Mouse (Mus musculus): ENCODE measurements around the gene Cd4. TPM values are rescaled to one million over a fixed set of nuclear protein-coding genes. Genes with fewer than 3 reads are reported as not detected.

The Cd4 gene
- polyA plus RNA-seq (2012; ENCODE audit: low replicate concordance): 63.7 and 67.0 TPM in 2 replicates

DNA sequence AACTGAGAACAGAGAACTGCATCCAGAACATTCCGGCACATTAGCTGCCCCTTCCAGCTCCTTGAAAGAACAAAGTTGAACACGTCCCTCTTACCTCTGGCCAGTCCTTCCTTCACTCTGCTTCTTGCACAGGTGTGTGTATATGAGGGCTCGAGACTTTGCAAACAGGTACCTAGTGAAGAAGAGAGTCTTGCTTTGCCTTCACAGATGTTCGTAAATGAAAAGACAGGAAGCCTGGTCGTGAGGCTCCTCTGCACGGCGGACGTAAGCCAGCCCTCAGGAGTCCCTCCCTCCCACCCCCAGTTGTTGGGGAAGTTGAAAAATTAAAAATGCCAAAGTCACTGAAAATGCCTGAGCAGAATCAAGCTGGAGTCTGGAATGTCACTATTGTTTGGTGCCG, at the start of gene Cd4:
Gene Cd4, minus strand, starts transcription at position 236 of the 400 bp plus-strand sequence.

DNA sequence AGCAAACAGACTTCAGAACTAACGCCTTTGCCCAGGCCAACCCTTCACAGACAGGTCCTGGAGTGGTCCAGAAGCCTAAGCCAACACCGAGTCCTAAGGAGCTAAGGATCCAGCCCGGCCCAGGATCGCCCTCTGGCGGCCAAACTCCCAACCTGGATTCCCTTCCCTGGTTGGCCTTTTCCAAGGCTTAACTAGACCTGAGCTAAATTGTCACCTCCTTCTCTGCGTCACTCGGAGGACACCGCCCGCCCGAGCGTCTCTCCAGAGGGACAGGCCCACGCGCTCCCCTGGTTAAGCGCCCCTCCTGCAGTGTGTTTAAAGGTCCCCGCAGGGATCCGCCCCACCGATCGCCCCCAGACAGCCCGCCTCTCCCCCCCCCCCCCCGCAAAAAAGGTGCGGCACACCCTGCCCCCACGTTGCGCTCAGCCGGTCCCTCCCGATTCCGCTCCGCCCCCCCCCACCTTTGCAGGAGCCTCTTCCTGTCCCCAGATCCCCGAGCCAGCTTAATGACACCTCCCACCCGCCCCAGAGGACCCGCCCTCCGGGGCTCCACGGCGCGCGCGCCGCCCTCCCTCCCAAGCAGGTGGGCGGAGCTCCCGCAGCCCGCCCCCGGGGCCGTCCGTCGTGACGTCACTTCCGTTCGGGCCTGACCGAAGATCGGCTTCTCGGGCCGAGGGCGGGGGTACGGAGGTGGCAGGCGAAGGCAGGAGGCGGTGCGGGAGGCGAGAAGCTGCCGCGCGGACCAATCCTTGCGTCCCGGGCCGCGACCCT, 42.9 kb upstream of the Cd4 start, which contains the start of gene Mlf2:
Gene Mlf2, plus strand, starts transcription at position 633 of the 771 bp plus-strand sequence.

DNA sequence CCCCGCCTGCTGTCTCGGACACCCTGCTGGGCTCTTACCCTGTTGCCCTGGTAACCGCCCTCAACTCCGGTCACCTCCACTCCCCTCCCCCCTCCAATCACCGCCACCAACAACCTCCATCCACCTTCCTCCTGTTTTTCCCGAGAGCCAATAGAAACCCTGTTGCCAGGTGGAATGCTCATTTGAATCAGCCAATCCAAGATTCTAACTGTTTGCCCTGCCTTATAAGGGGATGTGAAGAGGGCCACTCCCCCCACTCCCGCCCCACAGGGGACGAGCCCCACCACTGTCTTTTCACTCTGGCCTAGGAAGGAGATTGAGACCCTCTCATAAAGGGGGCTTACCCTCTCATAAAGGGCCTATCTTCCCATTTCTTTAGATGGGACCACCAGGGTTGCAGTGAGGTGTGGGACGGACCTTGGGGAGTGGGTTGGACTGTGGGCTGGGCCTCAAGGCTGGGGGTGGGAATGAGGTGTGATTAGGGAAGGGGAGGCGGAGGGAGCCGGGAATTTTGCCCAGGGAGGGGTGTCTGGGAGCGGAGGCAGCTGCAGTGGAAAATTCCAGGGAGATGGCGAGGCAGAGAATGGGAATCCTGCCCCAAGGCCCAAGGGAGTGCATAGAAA, 31.8 kb upstream of the Cd4 start, which contains the start of gene Ptms:
Gene Ptms, minus strand, starts transcription at position 409 of the 623 bp plus-strand sequence.

DNA sequence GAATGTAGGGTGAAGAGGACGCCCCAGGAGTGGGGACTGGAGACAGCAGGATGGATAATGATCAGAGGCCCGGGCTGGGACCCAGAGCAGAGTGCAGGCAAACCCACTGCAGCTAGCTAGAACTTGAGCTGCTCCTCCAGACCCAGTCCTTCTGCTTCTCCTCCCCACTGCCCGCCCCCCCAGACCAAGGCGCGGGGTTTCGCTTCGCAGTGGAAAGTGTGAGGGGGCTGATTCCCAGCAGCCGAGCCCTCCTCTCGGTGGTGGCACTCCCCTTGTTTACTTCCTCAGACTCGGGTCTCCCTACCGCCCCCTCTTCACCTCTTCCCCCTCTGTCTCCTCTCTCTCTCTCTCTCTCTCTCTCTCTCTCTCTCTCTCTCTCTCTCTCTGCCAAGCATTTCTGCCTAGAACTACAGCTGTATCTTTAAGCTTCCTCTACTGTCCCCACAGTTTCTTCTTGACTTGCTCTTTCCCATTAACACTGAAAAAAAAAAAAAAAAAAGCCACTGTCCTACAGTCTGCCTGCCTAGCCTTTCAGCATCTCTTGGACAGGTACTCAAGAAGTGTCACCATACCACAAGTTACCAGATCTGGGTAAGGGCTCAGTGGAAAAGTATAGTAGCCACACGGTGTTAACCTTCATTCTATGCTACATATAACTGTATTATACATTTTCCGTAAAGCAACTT, 23.7 kb upstream of the Cd4 start, which contains the start of gene Lag3:
Gene Lag3, minus strand, starts transcription at position 173 of the 686 bp plus-strand sequence.

DNA sequence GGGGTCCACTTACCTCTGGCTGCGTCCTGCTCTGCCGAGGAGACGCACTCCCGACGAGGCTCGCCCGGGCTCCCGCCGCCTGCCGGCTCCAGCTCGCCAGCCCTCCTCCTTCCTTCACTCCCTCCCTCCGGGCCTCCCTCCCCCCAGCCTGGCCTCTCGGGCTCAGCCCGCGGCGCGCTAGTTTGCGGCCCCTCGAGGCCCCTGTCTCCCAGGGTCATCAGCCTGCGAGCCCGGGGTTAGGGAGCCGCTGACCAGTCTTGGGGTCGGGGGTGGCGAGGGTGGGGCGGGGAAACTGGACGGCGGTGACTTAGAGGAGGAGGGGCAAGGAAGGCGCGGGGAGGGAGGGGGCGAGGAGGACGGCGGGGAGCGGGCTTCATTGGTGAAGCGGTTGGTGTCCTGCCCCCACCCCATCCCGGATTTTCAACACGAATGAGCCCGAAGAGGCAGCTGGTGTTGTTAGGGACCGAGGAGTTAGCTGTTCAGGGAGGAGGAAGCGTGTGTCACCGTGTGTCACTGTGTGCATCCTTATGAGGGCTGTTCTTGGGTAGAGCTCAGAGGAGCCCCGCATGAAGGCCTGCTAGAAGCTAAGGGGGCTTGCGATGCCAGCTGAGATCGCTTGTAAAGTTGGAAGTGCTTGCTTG, 24.2 kb downstream of the Cd4 start, which contains the start of gene Gpr162:
Gene Gpr162, minus strand, starts transcription at position 326 of the 641 bp plus-strand sequence.

DNA sequence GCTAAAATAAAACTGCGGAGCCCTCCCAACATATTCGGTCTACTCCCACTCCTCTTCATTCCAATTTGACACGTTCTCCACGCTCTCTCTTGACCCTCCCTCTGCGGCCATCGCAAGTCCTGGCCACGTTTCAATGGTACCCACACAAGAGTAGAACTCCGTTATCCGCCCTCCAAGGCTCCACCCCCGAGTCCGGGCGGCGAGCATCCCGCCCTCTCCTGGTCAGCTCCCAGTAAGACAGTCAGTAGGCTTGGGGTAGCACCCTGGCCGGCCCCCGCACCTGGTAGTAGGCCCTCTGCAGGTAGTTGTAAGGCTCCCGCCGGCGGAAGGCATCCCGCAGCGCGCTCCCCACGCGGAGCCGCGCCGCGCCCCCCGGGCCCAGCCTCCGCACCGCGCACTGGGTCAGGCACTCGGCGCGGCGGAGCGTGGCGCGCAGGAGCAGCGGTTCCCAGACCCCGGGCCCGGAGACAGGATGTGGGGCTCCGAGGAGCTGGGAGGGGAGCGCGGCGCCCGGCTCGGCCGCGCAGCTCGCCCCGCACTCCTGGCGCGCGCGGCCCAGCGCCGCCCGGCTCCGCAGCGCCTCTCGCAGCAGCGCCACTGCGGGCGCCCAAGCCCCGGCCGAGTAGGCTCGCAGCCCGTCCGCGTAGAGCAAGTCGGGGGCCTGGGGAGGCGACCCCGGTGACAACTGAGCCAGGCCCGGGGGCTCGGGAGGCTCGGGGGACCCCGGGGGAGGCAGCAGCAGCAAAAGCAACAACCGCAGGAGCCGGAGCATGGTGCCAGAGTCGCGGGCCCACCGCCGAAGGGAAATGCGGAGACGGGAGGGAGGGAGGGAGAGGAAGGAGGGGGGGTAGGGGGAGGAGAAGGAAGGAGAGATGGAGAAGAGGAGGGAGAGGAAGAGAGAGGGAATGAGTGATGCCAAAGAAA, 30.8 kb downstream of the Cd4 start, which contains the start of gene P3h3:
Gene P3h3, minus strand, starts transcription at position 837 of the 924 bp plus-strand sequence.

DNA sequence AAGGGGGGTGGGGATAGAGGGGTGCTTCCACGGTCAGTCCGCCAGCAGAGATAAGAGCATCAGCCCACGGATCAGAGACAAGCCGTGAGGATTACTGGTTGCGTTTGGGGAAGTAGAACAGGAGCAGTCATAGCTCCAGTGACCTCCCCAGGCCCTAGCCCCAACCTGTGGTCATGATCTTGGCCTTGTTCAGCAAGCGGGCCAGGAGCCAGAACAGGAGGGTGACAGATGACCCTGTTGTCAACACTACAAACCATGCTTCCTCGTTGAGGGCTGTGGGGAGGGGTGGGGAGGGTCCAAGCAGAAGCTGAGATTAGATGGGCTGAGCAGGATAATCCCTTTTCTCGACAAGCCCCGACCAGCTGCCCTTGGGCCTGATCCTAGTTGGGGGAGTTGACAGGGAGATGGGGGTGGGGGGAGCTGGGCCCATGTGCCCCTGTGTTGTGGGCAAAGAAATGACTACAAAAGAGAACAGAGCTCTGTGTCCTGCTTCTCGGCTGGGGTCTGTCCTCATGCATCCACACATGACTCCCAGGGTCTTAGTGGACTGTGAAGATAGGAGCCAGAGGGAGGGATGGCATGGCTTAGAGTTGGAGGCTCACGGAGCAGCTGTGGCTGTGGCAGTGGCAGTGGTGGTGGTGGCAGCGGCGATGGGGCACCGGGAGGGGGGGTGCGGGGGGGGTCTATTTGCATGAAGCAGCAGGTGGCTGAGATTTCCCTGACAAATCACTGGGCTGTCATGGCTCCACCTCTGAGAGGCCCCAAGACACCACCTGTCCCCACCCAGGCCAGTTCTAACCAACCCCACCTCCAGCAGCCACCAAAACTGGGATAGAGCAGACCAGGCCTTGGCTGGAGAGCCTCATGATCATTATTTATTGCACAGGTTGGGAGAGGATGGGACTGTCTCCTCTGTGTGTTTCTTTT, 47.5 kb downstream of the Cd4 start, which contains the start of gene Gnb3:
Gene Gnb3, minus strand, starts transcription at position 35 of the 927 bp plus-strand sequence.

DNA sequence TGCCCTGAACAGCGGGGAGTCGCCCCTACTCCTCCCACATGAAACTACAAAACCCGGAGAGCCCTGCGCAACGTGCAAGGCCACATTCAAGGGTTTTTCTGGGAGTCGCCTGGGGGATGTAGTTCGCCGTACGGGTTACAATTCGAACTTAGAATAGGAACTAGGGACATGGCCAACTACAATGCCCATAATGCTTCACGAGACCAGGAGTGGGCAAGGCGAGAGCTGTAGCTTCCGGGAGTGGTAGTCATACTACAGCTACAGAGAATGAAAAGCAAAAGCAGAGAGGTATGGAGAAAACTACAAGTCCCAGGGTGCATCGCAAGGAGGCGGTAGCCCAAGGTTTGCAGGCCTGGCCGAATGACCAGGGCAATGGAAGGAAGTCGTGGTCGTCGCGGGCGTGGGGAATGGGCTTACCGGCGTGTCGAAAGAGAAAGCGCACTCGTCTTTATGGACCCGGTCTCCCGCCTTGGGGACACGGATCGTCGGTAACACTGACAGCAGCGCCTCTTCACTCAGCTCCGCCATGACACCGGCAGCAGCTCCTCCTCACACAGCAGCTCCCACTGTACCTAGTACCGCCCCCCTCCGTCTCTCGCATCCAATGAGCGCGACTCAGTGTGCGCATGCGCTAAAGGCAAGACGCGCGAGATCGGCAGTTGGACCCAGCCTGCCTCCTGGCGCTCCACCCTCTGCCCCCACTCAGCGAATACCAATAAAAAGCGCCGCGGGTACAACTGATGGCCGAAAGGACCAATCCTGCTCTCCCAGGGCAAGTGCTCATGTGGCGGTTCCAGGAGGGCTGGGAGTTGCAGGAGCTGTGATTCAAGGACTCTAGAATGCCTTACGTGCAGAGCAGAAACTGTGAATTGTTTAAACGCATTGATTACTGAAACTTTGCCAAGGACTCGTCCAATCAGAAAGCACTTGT, 58.9 kb downstream of the Cd4 start, which contains the start of the genes Usp5 and Cdca3:
Gene Usp5, minus strand, starts transcription at position 617 of the 931 bp plus-strand sequence.
Gene Cdca3, plus strand, starts transcription at position 680 of the 931 bp plus-strand sequence.

Other genes with a start within 250 kb of the Cd4 start
- 83.8 and 87.0 TPM in 2 replicates for gene Lpcat3, start 225.2 kb downstream of the Cd4 start, polyA plus RNA-seq (2012; ENCODE audit: low replicate concordance)
- gene Emg1, start 176.0 kb downstream of the Cd4 start, polyA plus RNA-seq (2012; ENCODE audit: low replicate concordance): 107 and 155 TPM in 2 replicates
- gene Phb2, start 175.9 kb downstream of the Cd4 start, polyA plus RNA-seq (2012; ENCODE audit: low replicate concordance): 104 and 182 TPM in 2 replicates
- gene Ptpn6, start 149.5 kb downstream of the Cd4 start, polyA plus RNA-seq (2012; ENCODE audit: low replicate concordance): 219 and 299 TPM in 2 replicates
- gene Grcc10, start 146.8 kb downstream of the Cd4 start, polyA plus RNA-seq (2012; ENCODE audit: low replicate concordance): 58.8 and 109 TPM in 2 replicates
- gene Gm45234, start 132.2 kb downstream of the Cd4 start, polyA plus RNA-seq (2012; ENCODE audit: low replicate concordance): not detected in 2 replicates
- gene Atn1, start 131.7 kb downstream of the Cd4 start, polyA plus RNA-seq (2012; ENCODE audit: low replicate concordance): 113 and 201 TPM in 2 replicates
- 1.0 and 1.2 TPM in 2 replicates for gene Eno2, start 118.5 kb downstream of the Cd4 start, polyA plus RNA-seq (2012; ENCODE audit: low replicate concordance)
- 0.48 and 1.9 TPM in 2 replicates for gene Lrrc23, start 108.5 kb downstream of the Cd4 start, polyA plus RNA-seq (2012; ENCODE audit: low replicate concordance)
- 16.0 and 17.1 TPM in 2 replicates for gene Spsb2, start 79.6 kb downstream of the Cd4 start, polyA plus RNA-seq (2012; ENCODE audit: low replicate concordance)
- gene Tpi1, start 73.9 kb downstream of the Cd4 start, polyA plus RNA-seq (2012; ENCODE audit: low replicate concordance): 11.3 and 43.1 TPM in 2 replicates
- 27.3 and 47.7 TPM in 2 replicates for gene Usp5, start 58.7 kb downstream of the Cd4 start, polyA plus RNA-seq (2012; ENCODE audit: low replicate concordance)
- gene Cdca3, start 58.7 kb downstream of the Cd4 start, polyA plus RNA-seq (2012; ENCODE audit: low replicate concordance): 9.2 and 13.6 TPM in 2 replicates
- gene Gnb3, start 47.9 kb downstream of the Cd4 start, polyA plus RNA-seq (2012; ENCODE audit: low replicate concordance): 0.11 and 1.2 TPM in 2 replicates
- gene P3h3, start 30.5 kb downstream of the Cd4 start, polyA plus RNA-seq (2012; ENCODE audit: low replicate concordance): 1.9 and 4.7 TPM in 2 replicates
- gene Gpr162, start 24.2 kb downstream of the Cd4 start, polyA plus RNA-seq (2012; ENCODE audit: low replicate concordance): 1.7 and 7.4 TPM in 2 replicates
- 17.4 and 27.6 TPM in 2 replicates for gene Lag3, start 23.5 kb upstream of the Cd4 start, polyA plus RNA-seq (2012; ENCODE audit: low replicate concordance)
- gene Ptms, start 31.9 kb upstream of the Cd4 start, polyA plus RNA-seq (2012; ENCODE audit: low replicate concordance): 543 and 1,849 TPM in 2 replicates
- 148 and 194 TPM in 2 replicates for gene Mlf2, start 43.2 kb upstream of the Cd4 start, polyA plus RNA-seq (2012; ENCODE audit: low replicate concordance)
- gene Cops7a, start 77.3 kb upstream of the Cd4 start, polyA plus RNA-seq (2012; ENCODE audit: low replicate concordance): 29.0 and 55.9 TPM in 2 replicates
- 51.0 and 101 TPM in 2 replicates for gene Pianp, start 108.5 kb upstream of the Cd4 start, polyA plus RNA-seq (2012; ENCODE audit: low replicate concordance)
- gene Zfp384, start 120.9 kb upstream of the Cd4 start, polyA plus RNA-seq (2012; ENCODE audit: low replicate concordance): 50.8 and 78.9 TPM in 2 replicates
- 19.0 and 38.5 TPM in 2 replicates for gene Ing4, start 151.5 kb upstream of the Cd4 start, polyA plus RNA-seq (2012; ENCODE audit: low replicate concordance)
- 22.0 and 22.1 TPM in 2 replicates for gene Acrbp, start 161.5 kb upstream of the Cd4 start, polyA plus RNA-seq (2012; ENCODE audit: low replicate concordance)
- 8.6 and 15.2 TPM in 2 replicates for gene Lpar5, start 179.7 kb upstream of the Cd4 start, polyA plus RNA-seq (2012; ENCODE audit: low replicate concordance)
- gene Chd4, start 207.8 kb upstream of the Cd4 start, polyA plus RNA-seq (2012; ENCODE audit: low replicate concordance): 130 and 203 TPM in 2 replicates
- gene Nop2, start 243.7 kb upstream of the Cd4 start, polyA plus RNA-seq (2012; ENCODE audit: low replicate concordance): 11.4 and 27.6 TPM in 2 replicates